Mouse (Mus musculus) stomach, embryonic 14.5 days (tissue): Measurements from ENCODE around the gene Hist1h2bf. TPM values are rescaled to one million over a fixed set of nuclear protein-coding genes. Genes with fewer than 3 reads are reported as not detected.
"Not testable (repeated sequence)": the region's sequence is repeated elsewhere in the genome, so short reads cannot be mapped to it uniquely, and the experiment has no call there.

Source experiments
- ATAC-seq: fragments of 200-750 bp; cut with Nextera tagmentation; 2 replicates; pipeline ENCODE4 v1.8.0; 2017; ENCODE audit warnings: low read depth, moderate TSS enrichment; ENCODE audit not compliant: insufficient number of reproducible peaks, insufficient read depth, low FRiP score
- H3K27ac ChIP-seq: fragments of 300-500 bp; sonication (generic); 2 replicates; pipeline ENCODE4 v1.5.1; 2014; ENCODE audit warnings: mild to moderate bottlenecking, low read length, moderate library complexity, mixed read lengths
- H3K27me3 ChIP-seq: fragments of 300-500 bp; sonication (generic); 2 replicates; pipeline ENCODE4 v1.6.1; 2014; ENCODE audit warnings: low read length, control low read depth, mixed read lengths; ENCODE audit not compliant: control insufficient read depth, insufficient read depth
- H3K36me3 ChIP-seq: fragments of 300-500 bp; sonication (generic); 2 replicates; pipeline ENCODE4 v1.6.1; 2014; ENCODE audit warnings: mild to moderate bottlenecking, control low read depth, low read length, moderate library complexity, mixed read lengths; ENCODE audit not compliant: control insufficient read depth, insufficient read depth
- H3K4me1 ChIP-seq: fragments of 300-500 bp; sonication (generic); 2 replicates; pipeline ENCODE4 v1.6.1; 2014; ENCODE audit warnings: low read length, control low read depth, mixed read lengths; ENCODE audit not compliant: control insufficient read depth, insufficient read depth
- H3K4me2 ChIP-seq: fragments of 300-500 bp; sonication (generic); replicated peaks from 2 replicates; pipeline ENCODE4 v1.6.1; 2014; ENCODE audit warnings: low read depth, low read length, control low read depth
- H3K4me3 ChIP-seq: fragments of 300-500 bp; sonication (generic); 2 replicates; pipeline ENCODE4 v1.5.1; 2014; ENCODE audit warnings: low read depth, low read length, control low read depth
- H3K9ac ChIP-seq: fragments of 300-500 bp; sonication (generic); replicated peaks from 2 replicates; pipeline ENCODE4 v1.6.1; 2014; ENCODE audit warnings: low read depth, mild to moderate bottlenecking, control low read depth, low read length, moderate library complexity, mixed read lengths
- H3K9me3 ChIP-seq: fragments of 300-500 bp; sonication (generic); 2 replicates; pipeline ENCODE4 v1.6.1; 2016; ENCODE audit warnings: low read depth, low read length, control low read depth; ENCODE audit not compliant: control insufficient read depth
- WGBS: fragments of 180-500 bp; shearing (Covaris S2); extraction: QIAGEN DNeasy Blood & Tissue Kit; methylation state at CpG from one replicate; pipeline ENCODE4 v1.1.7; 2014; 5-methylcytosine and 5-hydroxymethylcytosine counted together
- polyA plus RNA-seq: library from polyadenylated mRNA; unstranded; fragments of >200 nt; fragmentation: Nextera tagmentation; extraction: Ambion mirVana; gene quantifications from 2 replicates; pipeline ENCODE4 v1.2.1, GENCODE M21; 2014

The Hist1h2bf gene
- polyA plus RNA-seq, 1 experiment from 2014 or later: 7.3 TPM

- not testable (repeated sequence) for ATAC-seq, H3K9me3 ChIP-seq, H3K4me1 ChIP-seq, H3K27me3 ChIP-seq, H3K36me3 ChIP-seq
- 4% methylated on average over 12 of the region's 41 CpGs for WGBS
- peak overlapping the region; percentile 94 for H3K27ac ChIP-seq
- H3K4me2 ChIP-seq: peak overlapping the region; percentile 50
- H3K4me3 ChIP-seq: peak overlapping the region; percentile 27; the same call in 1 of the 2 replicates
- peak overlapping the region; percentile 22 for H3K9ac ChIP-seq
Measured at GRCm38 (mm10) chr13:23570261-23571021, 3.6 kb downstream of the Hist1h2bf start.

- Histone ChIP-seq H3K27me3 (no peaks in the 10 kb centered on the region), H3K36me3 (no peaks in the 10 kb centered on the region), H3K9ac (no peak overlapping the region), H3K27ac (peak overlapping the region; percentile 99), H3K4me2 (no peak overlapping the region), H3K4me3 (no peak overlapping the region), H3K4me1 (no peaks in the 10 kb centered on the region), H3K9me3 (no peaks in the 10 kb centered on the region)
- ATAC-seq: no peak
- WGBS: 79% methylated on average over 2 of the region's 2 CpGs
Measured at GRCm38 (mm10) chr13:23564482-23564881, 9.5 kb downstream of the Hist1h2bf start.

- Histone ChIP-seq H3K4me1 (no peaks in the 10 kb centered on the region), H3K4me3 (peak overlapping the region; percentile 29), H3K4me2 (peak overlapping the region; percentile 70), H3K27ac (peak overlapping the region; percentile 99), H3K36me3 (no peaks in the 10 kb centered on the region), H3K9me3 (no peaks in the 10 kb centered on the region), H3K9ac (peak overlapping the region; percentile 23; the same call in 1 of the 2 replicates), H3K27me3 (no peaks in the 10 kb centered on the region)
- peak; percentile 62 for ATAC-seq
- WGBS: 2% methylated on average over 18 of the region's 18 CpGs
Measured at GRCm38 (mm10) chr13:23562699-23563462, 11.1 kb downstream of the Hist1h2bf start.

- WGBS: under 1% methylated on average over 50 of the region's 67 CpGs
- not testable (repeated sequence) for H3K27me3 ChIP-seq, H3K9me3 ChIP-seq, H3K4me1 ChIP-seq, H3K36me3 ChIP-seq
- H3K9ac ChIP-seq: peak within 1 kb of the TSS; percentile 45; the same call in 1 of the 2 replicates
- H3K4me2 ChIP-seq: peak within 1 kb of the TSS; percentile 70
- H3K27ac ChIP-seq: peak within 1 kb of the TSS; percentile 99
- peak; percentile 93 for ATAC-seq
- peak within 1 kb of the TSS; percentile 29 for H3K4me3 ChIP-seq
Measured at GRCm38 (mm10) chr13:23561883-23562659, 11.9 kb downstream of the Hist1h2bf start, which contains the start of gene Hist1h3e. TSS of gene Hist1h3e (minus strand) at chr13:23562369.

- 0% methylated on average over 2 of the region's 5 CpGs for WGBS
- not testable (repeated sequence) for H3K9ac ChIP-seq, ATAC-seq, H3K9me3 ChIP-seq, H3K4me1 ChIP-seq, H3K27me3 ChIP-seq, H3K36me3 ChIP-seq
- Histone ChIP-seq H3K27ac (peak overlapping the region; percentile 99), H3K4me2 (peak overlapping the region; percentile 70; the same call in 1 of the 2 replicates), H3K4me3 (peak overlapping the region; percentile 29; the same call in 1 of the 2 replicates)
Measured at GRCm38 (mm10) chr13:23561531-23561882, 12.5 kb downstream of the Hist1h2bf start.

- not testable (repeated sequence) for H3K9ac ChIP-seq, H3K4me3 ChIP-seq, H3K4me1 ChIP-seq, H3K9me3 ChIP-seq, H3K27me3 ChIP-seq, H3K27ac ChIP-seq, ATAC-seq, H3K36me3 ChIP-seq
- 0 out of 2 replicates have a peak overlapping the region, but pooled peaks have one; percentile 13 for H3K4me2 ChIP-seq
- 19% methylated on average over 2 of the region's 2 CpGs for WGBS
Measured at GRCm38 (mm10) chr13:23560699-23561098, 13.3 kb downstream of the Hist1h2bf start.

- Histone ChIP-seq H3K4me3 (peak overlapping the region; percentile 69; the same call in 1 of the 2 replicates), H3K27ac (peak overlapping the region; percentile 99), H3K36me3 (no peaks in the 10 kb centered on the region), H3K4me1 (peaks cover 11% of the 10 kb centered on the region; the same call in 1 of the 2 replicates), H3K9me3 (no peaks in the 10 kb centered on the region), H3K9ac (0 out of 2 replicates have a peak overlapping the region, but pooled peaks have one; percentile 15), H3K27me3 (no peaks in the 10 kb centered on the region), H3K4me2 (peak overlapping the region; percentile 94)
- 59% methylated on average over 3 of the region's 3 CpGs for WGBS
- no peak for ATAC-seq
Measured at GRCm38 (mm10) chr13:23556906-23557305, 17.1 kb downstream of the Hist1h2bf start.
